Mouse (Mus musculus): Measurements from ENCODE around the gene Mvb12b.
A peak's percentile ranks its signal among the peaks of the same experiment; 100 is the strongest.

Mvb12b gene

DNA sequence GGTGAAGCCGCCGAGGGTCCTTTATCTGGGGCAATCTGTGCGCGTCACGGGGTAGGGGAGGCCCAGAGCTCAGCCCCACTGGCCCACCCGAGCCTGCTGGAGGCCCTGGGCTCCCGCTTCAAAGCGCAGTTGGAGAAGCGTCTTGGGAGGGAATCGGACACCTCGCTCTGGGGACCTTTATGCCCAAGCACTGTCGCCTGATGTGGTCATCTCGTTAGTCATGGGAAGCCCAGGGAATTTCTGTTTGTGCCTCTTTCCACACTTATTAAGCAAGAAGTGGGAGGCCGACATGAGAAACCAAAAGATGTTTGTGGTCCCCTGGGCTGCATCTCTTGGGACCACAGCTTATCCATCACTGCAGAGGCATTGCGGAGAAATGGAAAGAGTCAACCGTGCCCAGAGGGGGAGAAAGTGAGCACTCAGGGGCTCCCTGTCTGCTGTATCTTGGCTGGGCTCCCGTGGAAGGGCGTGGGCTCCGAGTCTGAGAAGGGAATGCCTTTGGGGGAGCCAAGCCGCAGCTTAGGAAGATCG is 169.9 kb downstream of the Mvb12b start:
- DNase-seq = no peak

DNA sequence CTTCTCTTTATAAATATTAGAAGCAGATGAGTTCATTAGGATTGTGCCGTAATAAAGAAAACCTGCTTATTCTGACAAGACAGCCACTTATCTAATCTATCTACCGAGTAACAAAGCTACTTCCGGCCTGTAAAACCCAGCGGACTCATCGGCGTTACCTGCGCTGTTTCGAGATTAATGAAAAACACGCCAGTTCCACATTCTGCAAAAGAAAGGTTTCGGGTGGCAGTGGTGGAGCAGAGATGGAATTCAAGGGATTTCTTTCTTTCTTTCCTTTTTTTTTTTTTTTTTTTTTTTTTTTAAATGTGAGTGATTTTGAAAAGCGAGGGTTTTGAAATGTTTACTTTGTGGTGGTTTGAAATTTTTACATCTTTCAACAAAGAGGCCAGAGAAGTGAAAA is 170.4 kb downstream of the Mvb12b start:
- no peak for DNase-seq

DNA sequence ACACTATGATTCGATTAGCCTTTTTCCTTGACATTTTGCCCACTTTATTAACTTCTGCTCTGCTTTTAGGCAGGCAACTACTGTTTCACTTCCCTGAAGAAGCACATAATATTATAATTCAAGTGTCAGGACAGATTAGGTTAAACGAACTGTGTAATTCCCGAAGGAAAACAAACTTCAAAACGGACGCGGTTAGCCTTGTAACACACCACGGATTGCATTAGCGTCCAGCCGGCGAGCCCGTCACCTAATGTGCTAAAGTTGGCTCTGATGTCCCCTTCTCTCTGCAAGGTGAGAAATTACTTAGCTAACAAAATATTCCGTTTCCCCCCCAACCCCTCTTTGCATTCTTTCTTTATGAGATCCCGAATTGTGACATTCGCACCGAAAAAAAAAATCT is 170.9 kb downstream of the Mvb12b start:
- no peak for DNase-seq

DNA sequence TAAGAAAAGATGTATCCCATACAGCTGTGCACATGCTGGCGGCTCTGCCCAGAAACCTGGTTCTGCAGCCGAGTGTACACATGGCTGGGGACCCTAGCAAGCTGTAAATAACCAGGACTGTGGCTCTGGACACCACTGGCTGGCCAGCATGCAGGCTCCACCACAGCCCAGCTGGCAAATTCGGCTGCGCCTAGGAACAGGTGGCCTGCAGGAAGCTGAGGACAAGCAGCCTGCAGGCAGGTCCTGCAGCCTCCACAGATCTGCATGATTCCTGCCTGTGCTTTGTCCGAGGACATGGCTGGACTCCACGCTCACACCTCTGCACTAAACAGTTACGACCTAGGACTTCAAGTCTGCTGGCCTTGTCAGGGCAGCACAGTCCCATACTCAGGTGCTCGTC is 172.8 kb downstream of the Mvb12b start:
- no peak for DNase-seq

DNA sequence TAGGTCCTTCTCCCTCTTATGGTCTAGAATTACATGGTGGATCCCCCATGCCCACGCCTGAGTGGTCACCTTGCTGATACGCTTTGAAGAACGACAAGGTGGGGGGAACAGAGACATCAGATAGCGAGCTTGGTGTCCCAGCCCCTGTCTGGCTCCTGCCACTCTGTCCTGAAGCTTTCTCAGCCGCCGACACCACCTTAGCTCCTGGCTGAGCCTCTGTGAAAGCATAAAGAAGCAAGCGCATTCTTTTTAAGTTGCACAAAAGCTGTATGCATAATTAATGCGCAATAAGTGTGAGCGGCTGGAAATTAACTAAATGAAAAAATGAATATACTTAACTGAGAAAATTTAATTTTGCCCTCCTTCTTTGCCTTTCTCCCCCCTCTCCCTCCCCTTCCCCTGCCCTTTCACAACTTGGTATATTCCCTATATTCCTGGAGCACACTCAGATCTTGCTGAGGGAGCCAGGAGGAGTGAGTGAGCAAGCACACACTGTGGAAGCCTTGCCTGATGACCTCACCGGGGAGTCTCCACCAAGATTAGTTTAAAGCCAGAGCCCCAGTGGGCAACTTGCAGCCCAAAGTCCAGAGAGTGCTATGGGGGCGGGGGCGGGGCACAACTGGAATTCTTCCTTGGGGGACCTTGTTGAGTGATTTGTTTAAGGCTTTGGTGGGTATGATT is 174.0 kb downstream of the Mvb12b start:
- DNase-seq = no peak

DNA sequence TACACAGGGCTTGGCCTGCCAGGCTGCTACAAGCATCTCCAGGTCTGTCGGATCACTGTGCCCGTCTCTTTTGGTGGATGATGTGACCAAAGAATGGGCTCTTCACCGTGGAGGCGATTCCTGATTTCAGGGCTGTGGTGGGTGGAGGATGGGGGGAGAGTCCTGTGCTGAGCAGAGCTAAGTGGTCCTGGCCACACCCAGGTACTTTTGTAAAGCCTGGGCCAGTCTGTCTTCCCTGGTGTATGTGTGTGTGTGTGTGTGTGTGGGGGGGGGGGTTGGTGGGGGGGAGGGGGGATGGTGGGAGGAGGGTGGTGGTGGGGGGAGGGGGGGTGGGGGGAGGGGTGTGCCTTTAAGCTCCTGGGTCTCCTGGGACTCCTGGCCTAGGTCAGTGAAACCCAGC is 174.9 kb downstream of the Mvb12b start:
- no peak for DNase-seq

DNA sequence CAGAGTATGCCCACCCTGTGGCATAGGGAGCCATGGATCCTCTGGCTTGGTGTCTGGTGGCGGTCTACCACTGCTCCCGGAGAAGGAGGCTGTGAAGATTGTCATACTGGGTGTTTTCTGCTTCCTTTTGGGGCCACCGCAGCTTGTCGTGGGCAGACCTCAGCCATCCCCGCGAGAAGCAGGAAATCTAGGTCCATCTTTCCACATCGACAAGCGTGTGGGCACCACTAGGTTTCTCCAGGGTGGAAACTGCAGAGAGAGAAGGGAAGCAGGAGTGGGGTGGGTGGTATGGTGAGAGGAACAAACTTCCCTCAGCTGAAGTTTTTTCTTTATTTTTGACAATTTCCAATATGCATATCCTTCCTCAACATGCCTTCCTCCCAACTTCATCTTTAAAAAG is 178.9 kb downstream of the Mvb12b start:
- no peak for DNase-seq

DNA sequence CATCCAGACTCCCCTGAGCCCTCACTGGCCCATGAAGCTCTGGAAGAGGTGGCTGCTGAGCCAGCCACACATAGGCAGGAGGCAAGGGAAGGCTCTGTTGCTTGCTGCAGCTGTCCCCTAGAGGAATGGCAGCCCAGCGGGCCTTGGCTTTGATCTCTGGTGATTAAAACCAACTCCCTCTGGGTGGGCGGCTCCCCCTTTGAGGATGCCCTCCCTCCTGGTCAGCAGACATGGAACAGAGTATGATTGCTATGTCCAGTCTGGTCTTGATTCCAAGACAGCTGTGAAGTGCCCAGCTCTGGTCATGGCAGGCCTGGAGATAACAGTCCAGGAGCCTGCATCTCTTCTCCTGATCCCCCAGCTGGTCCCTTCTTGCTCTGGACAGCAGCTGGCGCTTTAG is 179.7 kb downstream of the Mvb12b start:
- DNase-seq = no peak

DNA sequence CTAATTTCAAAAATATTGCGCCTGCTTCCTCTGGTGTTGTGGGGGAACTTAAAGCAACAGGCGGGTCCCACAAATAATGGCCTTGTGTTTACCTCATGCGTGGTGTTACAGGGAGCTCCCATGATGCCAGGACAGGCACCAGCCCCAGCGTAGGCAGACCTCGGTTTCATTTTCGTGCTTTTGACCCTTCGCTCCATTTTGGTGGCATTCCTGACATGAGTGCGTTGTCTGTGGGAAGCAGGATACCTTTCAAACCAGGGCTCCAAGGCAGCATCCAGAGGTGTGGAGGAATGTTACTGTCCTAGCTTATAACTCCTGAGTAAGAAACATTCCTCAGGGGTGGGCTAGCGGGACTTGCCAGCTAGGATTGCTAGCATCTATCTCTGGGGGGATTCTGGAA is 181.3 kb downstream of the Mvb12b start:
- DNase-seq = no peak

DNA sequence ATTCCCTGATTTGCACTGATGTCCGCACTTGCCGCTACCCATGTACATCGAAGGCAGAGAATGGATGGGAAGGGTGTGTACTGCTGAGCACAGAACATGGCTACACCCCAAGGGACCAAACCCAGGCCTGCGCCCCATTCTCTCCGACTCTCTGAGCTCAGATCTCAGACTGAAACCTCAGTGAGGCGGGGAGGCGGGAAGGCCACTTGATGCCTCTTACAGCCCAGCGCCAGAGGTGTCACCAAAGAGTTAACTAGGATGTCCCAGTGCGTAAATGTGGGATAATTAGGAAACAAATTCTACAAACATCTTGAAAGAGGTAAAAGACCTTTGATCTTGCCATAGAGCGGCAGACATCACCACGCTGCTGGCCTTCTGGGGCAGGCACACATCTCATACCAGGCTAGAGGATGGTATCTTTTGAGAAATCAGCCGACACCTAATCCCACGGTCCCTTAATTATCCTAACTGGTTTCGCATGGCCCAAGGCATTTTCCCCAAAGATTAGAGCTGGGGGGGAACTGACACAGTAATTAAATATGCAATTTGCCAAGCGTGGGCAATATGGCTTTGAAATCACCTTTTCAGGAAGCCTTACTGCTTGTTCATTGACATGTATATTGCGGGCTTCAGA is 181.9 kb downstream of the Mvb12b start:
- no peak for DNase-seq

DNA sequence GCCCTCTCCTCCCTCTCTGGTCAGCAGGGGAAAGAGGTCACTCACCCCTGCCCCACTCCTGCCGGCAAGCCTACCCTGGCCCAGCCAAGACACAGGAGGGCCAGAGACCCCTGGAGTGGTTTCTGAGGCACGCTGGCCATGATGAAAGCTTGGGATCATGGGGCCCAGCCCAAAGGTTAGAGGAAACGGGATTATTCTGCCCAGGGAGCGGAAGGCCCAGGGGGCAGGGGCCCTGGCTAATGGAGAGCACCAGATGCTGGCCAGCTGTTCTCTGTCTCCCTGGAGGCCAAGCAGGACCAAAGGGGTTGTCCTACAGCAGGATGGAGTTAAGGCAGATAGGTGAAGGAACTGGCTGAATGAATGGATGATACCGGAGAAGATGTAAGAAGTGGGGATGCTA is 184.5 kb downstream of the Mvb12b start:
- DNase-seq = no peak

DNA sequence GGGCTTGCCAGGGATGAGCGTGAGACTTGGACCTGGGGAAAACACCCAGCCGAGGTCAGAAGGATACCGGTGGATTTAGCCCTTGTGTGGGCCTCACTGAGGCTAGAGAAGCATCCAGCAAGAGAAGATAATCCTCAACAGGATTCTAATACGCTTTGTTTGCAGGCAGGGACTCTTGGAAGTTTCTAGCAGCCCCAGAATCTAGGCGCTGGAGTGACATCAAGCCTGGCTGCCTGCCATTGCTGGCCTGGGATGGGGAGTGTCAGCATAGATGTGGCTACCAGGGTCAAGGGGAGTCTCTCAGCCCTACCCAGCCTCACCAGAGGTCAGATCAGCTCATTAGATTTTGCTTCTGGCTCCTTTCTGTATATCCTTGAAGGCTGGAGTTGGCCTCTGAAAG is 185.0 kb downstream of the Mvb12b start:
- DNase-seq = no peak

DNA sequence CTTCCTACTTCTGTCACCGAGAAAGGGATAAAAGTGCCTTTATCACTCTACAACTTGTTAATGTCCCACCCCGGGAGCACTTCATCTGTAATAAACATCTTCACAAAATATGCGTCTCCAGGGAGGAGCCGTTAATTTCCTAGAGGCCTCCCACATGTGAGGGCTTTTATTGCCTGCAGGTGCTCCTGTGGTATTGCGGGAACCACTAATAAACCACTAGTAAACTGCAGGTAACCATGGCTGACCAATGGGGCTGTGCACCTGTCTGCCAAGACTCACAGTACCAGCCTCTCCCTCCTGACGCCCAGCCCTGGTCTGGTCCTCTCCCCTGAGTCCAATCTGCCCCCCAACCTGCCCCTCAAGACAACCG is 186.3 kb downstream of the Mvb12b start:
- no peak for DNase-seq

DNA sequence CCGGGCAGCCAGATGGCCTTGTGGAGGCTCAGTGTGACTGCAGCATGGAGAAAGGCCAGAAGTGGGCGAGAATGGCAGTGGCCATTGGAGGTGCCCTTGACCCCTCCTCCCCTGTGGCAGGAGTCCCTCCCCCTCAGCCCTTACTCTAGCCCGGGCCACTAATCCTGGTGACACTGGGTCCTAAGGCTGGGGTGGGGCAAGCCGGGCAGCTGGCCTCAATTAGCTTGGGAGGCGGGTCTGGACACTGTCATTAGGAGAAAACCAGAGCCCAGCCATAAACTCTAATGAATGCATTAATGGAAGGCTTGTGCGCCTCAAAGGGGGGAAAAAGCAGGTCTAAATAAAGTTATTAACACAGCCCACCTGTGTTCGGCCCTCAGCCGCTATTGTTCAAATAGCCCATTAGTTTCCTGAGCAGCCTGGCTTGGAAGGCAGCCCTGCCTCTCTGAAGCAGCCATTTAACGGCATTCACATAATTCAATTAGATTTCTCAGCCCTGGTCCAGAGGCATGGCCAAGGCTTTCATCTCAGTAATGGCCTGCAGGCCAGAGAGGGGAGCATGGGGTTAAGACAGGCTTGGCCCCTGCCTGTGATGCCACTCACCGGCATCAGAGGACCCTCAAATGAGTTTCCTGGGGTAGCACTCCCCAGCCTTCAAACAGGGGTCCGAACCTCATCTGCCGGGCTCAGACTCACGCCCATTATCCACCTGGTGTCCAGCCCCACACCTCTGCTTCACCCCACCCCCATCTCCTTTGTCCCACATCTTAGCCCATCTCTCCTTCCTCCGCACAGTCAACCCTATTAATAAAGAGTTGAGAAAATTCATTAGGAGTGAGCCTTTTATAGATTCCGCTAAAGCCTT is 186.9 kb downstream of the Mvb12b start:
- DNase-seq = no peak

DNA sequence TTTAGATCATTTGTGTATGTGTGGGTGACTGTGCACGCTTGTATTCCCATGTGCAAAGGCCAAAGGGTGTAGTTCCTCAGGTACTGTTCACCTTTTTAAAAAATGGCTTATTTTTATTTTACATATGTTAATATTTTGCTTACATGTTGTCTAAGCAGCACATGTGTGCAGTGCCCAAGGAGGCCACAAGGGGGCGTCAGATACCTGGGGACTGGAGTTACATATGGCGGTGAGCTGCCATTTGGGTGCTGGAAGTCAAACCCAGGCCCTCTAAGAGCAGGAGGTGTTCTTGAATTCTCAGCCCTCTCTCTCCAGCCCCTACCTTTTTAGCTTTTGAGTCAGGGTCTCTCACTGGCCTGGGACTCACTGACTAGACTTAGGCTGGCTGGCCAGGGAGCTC is 188.8 kb downstream of the Mvb12b start:
- DNase-seq = no peak

DNA sequence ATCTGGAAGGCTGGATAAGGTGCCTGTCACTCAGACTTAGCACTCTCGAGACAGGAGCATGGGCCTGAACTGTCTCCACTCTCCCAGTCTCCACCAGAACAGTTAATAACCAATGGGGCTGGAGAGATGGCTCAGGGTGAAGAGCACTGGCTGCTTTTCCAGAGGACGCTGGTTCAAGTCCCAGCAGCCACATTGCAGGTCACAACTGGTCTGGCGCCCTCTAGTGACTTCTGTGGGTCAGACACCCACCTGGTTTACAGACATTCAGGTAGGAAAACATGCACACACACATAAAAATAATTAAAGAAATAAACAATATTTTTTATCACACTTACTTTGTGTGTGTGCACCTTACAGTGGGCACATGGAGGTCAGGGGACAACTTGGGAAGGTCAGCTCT is 191.3 kb downstream of the Mvb12b start:
- no peak for DNase-seq

DNA sequence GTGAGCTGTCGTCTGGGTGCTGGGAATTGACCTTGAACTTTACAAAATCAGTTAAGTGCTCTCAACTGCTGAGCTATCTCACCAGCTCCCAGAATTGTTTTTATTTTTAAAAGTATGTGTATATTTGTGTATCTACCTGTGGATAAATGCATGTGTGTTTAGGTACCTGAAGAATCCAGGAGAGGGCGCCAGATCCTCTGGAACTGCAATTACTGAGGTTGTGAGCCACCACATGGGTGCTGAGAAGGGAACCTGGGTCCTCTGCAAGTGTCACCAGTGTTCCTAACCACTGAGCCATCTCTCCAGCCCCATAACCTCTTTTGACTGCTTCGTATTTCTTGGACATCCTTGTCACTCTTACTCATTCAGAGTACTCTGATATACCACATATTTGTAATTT is 193.8 kb downstream of the Mvb12b start:
- no peak for DNase-seq

DNA sequence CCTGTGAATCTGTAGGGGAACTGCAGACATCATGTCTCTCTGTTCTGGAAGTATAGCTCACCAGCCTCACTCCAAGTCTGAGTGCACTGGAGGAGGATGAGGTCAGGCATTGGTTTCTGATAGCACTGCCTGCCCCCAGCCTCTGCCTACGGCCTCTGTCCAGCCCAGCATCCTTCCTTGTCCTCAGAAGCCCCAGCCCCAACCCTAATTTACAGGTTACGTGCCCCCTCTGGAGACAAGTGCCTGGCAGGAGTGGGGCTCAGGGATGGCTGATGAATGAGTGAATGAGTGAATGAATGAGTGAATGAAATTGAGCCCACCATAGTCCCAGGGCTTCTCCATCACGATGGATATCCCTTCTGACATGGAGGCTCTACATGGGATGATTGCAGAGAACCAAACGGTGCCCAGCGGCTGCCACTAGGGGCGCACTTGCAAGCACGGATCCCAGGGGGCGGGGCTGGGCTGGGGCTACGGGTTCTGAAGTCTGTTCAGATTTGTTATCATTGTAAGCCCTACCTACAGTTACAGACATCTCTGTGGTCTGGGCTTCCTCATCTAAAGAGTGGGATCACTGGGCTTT is 197.8 kb downstream of the Mvb12b start:
- no peak for DNase-seq

DNA sequence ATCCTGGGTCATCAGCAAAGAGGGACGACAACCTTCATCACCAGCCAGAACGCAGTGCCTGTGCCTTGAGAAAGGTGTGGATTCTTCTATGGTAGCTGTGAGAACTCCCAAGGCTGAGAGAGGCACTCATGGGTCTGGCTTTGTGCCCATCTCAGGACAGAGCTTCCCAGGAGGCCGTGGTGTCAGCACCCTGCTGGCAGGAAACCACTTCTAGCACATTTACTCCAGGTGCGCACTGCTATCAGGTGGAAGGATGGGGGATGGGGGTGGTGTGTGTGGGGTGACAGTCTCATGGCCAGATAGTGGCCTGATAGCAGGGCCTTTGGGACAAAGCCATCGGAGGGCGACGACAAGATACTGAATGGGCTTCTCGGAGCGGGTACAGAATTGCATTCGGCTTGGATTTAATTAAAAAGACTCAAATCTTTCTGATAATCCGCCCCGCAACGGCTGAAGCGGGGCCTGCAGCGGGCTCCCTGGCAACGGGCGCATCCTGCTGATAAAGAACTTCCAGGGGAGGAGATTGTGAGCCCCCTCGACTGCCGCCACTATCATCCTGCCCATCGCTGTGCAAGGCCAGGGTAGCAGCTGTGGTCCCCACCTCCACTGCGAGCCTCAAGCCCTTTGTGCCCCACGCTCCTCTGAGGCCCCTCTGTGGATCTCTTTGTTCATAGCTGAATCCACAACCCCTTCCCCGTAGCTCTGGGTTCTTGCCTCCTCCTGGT is 198.4 kb downstream of the Mvb12b start:
- no peak for DNase-seq

DNA sequence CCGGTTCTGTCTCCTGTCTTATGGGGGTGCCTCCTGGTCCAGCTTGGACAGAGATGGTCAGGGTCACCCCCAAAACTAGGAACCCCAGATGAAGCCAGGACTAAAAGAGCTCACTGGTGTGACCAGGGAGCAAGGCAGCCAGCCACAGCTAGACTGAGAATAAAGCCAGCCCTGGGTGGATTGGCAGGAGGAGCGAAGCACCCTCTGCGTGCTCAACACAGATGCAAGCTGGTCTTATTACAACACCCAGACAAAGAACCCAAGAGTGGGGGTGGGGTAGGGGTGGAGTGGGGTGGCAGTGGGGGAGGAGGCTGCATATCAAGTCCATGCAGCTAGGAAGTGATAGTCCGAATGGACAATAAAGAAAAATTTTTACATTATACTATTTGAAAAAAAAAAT is 204.2 kb downstream of the Mvb12b start:
- no peak for DNase-seq

DNA sequence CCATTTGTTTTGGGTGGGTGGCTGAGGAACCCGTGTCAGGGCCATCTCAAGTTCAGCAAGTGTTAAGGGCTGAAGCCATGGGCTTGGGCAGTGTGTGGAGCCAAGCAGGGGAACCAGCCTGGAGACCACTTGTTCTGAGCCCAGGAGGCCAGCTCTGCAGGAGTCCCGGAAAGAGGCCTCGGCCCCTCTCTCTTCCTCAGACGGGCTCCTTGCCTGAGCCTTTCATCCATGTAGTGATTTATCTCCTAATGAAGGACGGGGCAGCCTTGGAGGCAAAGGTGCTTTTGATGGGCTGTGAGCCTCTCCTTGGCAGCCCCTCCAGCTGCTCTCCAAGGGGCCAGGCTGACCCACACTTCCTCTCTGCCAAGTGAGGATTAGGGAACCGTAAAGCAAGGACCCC is 204.7 kb downstream of the Mvb12b start:
- no peak for DNase-seq

DNA sequence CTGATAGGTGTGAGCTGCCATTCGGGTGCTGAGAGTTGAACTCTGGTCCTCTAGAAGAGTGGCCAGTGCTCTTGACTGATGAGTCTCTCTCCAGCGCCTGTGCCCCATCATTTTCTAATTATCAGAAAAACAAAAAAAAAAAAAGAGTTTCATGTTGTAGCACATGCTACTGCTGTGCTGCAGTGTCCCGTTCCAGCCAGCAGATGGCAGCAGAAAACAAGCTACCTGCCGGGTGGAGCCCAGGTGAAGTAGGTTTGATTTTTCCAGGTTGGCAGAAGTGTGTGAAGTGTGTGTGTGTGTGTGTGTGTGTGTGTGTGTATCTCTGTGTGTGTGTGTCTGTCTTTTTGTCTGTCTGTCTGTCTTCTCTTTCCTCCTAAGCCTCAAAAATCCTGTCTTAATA is 205.5 kb downstream of the Mvb12b start:
- peak; percentile 50 for DNase-seq
